Mouse (Mus musculus) embryonic facial prominence, embryonic 15.5 days (tissue): ENCODE data around the gene Rnf10. TPM values are rescaled to one million over a fixed set of nuclear protein-coding genes. Genes with fewer than 3 reads are reported as not detected.
A peak's percentile ranks its signal among the peaks of the same experiment; 100 is the strongest.
"Not testable (repeated sequence)": the region's sequence is repeated elsewhere in the genome, so short reads cannot be mapped to it uniquely, and the experiment has no call there.

Experiments
- ATAC-seq: fragments of 200-750 bp; cut with Nextera tagmentation; 2 replicates; pipeline ENCODE4 v1.8.0; 2017; ENCODE audit warnings: low read depth, moderate TSS enrichment; ENCODE audit not compliant: insufficient number of reproducible peaks, low FRiP score, low TSS enrichment
- H3K27ac ChIP-seq: fragments of 300-500 bp; sonication (generic); replicated peaks from 2 replicates; pipeline ENCODE4 v1.5.1; 2015; ENCODE audit warnings: mild to moderate bottlenecking, inconsistent platforms
- H3K27me3 ChIP-seq: fragments of 300-500 bp; sonication (generic); 2 replicates; pipeline ENCODE4 v1.6.1; 2015; ENCODE audit warnings: inconsistent platforms
- H3K36me3 ChIP-seq: fragments of 300-500 bp; sonication (generic); 2 replicates; pipeline ENCODE4 v1.6.1; 2015; ENCODE audit warnings: mild to moderate bottlenecking, inconsistent platforms
- H3K4me1 ChIP-seq: fragments of 300-500 bp; sonication (generic); 2 replicates; pipeline ENCODE4 v1.6.1; 2015; ENCODE audit warnings: inconsistent platforms
- H3K4me2 ChIP-seq: fragments of 300-500 bp; sonication (generic); replicated peaks from 2 replicates; pipeline ENCODE4 v1.6.1; 2015; ENCODE audit warnings: mild to moderate bottlenecking, inconsistent platforms
- H3K4me3 ChIP-seq: fragments of 300-500 bp; sonication (generic); replicated peaks from 2 replicates; pipeline ENCODE4 v1.5.1; 2015; ENCODE audit warnings: mild to moderate bottlenecking, inconsistent platforms
- H3K9ac ChIP-seq: fragments of 300-500 bp; sonication (generic); 2 replicates; pipeline ENCODE4 v1.6.1; 2015; ENCODE audit warnings: inconsistent platforms
- H3K9me3 ChIP-seq: fragments of 300-500 bp; sonication (generic); replicated peaks from 2 replicates; pipeline ENCODE4 v1.6.1; 2016; ENCODE audit warnings: inconsistent platforms
- WGBS: fragments of 180-500 bp; shearing (Covaris S2); methylation state at CpG from one replicate; pipeline ENCODE4 v1.1.7; 2015; 5-methylcytosine and 5-hydroxymethylcytosine counted together
- polyA plus RNA-seq: library from polyadenylated mRNA; unstranded; fragments of >200 nt; fragmentation: Nextera tagmentation; extraction: Ambion mirVana; gene quantifications from 2 replicates; pipeline ENCODE4 v1.2.1, GENCODE M21; 2015

Rnf10 gene
- polyA plus RNA-seq = 158 and 170 TPM in 2 replicates

DNA sequence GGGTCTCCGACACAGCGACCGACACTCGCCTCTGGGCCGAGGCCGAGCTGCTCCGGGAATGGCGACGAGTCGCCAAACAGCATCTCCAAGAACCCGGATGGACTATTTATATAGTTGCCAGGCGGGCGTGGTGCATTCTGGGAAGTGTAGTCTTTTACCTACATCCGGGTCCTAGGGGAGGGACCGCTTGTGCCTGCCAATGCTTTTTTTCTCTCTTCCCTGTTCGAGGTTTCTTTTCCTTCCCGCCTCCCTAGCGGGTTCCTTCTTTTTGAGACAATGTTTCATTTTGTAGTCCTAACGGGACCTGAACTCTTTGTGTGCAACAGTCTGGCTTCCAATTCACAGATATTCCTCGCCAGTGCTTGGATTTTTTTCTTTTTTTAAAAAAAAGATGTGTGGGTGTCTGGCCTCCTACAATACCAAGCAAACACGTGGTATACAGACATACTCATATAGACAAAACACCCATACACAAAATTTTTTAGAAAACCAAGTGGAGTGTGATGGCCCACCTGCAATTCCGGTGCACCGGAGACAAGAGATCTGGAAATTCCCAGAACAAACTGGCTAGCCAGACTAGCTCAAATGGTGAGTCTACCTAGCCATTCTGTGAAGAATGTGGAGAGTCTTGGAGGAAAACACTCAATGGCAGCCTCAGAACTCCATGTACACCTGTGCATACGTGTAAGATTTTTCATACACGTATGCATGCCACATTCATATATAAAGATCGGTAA, at the start of gene Rnf10:
Rnf10 (minus strand) TSS at position 87 of the 737 bp plus-strand sequence.
- H3K4me1 ChIP-seq = peaks cover 38% of the 10 kb centered on the region
- H3K9me3 ChIP-seq = no peaks in the 10 kb centered on the region
- peak within 1 kb of the TSS; percentile 98 for H3K9ac ChIP-seq
- no peaks in the 10 kb centered on the region for H3K27me3 ChIP-seq
- peak; percentile 90 for ATAC-seq
- no peaks in the 10 kb centered on the region for H3K36me3 ChIP-seq
- WGBS = 12% methylated on average over 26 of the region's 26 CpGs
- H3K4me2 ChIP-seq = peak within 1 kb of the TSS; percentile 53
- H3K27ac ChIP-seq = peak within 1 kb of the TSS; percentile 87
- H3K4me3 ChIP-seq = peak within 1 kb of the TSS; percentile 100

- no peaks in the 10 kb centered on the region for H3K36me3 ChIP-seq
Measured at GRCm38 (mm10) chr5:115319004-115319940, 46.6 kb upstream of the Rnf10 start.

GRCm38 (mm10) chr5:115317645-115318328, 45.1 kb upstream of the Rnf10 start:
- Histone ChIP-seq H3K4me3 (peak overlapping the region; percentile 7; the same call in 1 of the 2 replicates), H3K9ac (no peak overlapping the region), H3K4me2 (peak overlapping the region; percentile 34), H3K36me3 (no peaks in the 10 kb centered on the region), H3K27me3 (no peaks in the 10 kb centered on the region), H3K9me3 (no peaks in the 10 kb centered on the region), H3K4me1 (peaks cover 50% of the 10 kb centered on the region), H3K27ac (peak overlapping the region; percentile 85)
- 5% methylated on average over 10 of the region's 10 CpGs for WGBS
- peak; percentile 45; the same call in 1 of the 2 replicates for ATAC-seq

More at GRCm38 (mm10) chr5:115319004-115319940, 46.6 kb upstream of the Rnf10 start:
- Histone ChIP-seq H3K9ac (peak overlapping the region; percentile 6; the same call in 1 of the 2 replicates), H3K4me3 (peak overlapping the region; percentile 44), H3K9me3 (no peaks in the 10 kb centered on the region), H3K27ac (peak overlapping the region; percentile 91), H3K4me2 (peak overlapping the region; percentile 79), H3K27me3 (no peaks in the 10 kb centered on the region), H3K4me1 (peaks cover 37% of the 10 kb centered on the region)
- 1% methylated on average over 22 of the region's 22 CpGs for WGBS
- ATAC-seq = peak; percentile 78

DNA sequence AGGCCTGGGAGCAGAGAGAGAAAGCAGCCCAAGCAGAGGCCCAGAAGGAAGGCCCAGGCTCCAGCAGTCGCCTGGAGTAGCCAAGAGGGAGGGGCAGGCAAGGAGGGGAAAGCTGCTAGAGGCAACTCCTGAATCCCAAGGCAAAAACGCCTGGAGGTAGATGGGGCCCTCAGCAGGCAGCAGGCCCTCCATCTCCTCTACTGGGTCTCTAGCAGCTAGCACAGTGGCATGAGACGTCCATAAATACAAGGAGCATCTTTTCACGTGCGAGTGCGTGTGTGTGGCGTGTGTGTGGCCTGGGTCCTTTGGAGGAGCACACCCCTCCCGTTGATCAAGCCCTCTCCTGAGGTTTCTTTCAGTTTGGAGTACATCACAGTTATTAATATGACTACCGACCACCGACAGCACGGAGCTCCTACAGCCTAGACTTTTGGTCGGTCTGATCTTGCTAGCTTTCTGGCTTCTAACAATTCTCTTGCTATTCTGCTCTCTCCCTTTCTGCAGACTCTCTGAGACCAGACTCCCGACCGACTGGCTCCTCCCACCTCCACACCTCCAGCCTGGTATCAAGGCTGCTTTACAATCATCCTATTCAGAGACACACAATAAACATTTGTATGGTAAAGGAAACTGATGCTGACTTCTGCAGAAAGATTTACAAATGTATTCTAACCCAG, 44.4 kb upstream of the Rnf10 start:
- H3K9me3 ChIP-seq = no peaks in the 10 kb centered on the region
- peak overlapping the region; percentile 85 for H3K27ac ChIP-seq
- H3K36me3 ChIP-seq = no peaks in the 10 kb centered on the region
- no peaks in the 10 kb centered on the region for H3K27me3 ChIP-seq
- no peak overlapping the region for H3K9ac ChIP-seq
- 7% methylated on average over 14 of the region's 14 CpGs for WGBS
- H3K4me2 ChIP-seq = peak overlapping the region; percentile 34
- no peak for ATAC-seq
- H3K4me3 ChIP-seq = peak overlapping the region; percentile 7; the same call in 1 of the 2 replicates
- peaks cover 51% of the 10 kb centered on the region for H3K4me1 ChIP-seq

- Histone ChIP-seq H3K27ac (peak overlapping the region; percentile 31; the same call in 1 of the 2 replicates), H3K4me1 (peaks cover 38% of the 10 kb centered on the region), H3K9me3 (no peaks in the 10 kb centered on the region), H3K4me2 (no peak overlapping the region), H3K4me3 (no peak overlapping the region), H3K36me3 (no peaks in the 10 kb centered on the region), H3K9ac (no peak overlapping the region), H3K27me3 (no peaks in the 10 kb centered on the region)
- 31% methylated on average over 5 of the region's 5 CpGs for WGBS
- no peak for ATAC-seq
Measured at GRCm38 (mm10) chr5:115313668-115313943, 40.9 kb upstream of the Rnf10 start.

GRCm38 (mm10) chr5:115312816-115313667, 40.3 kb upstream of the Rnf10 start:
- 60% methylated on average over 10 of the region's 10 CpGs for WGBS
- Histone ChIP-seq H3K27me3 (no peaks in the 10 kb centered on the region), H3K27ac (peak overlapping the region; percentile 31), H3K4me2 (no peak overlapping the region), H3K9me3 (no peaks in the 10 kb centered on the region), H3K36me3 (no peaks in the 10 kb centered on the region), H3K4me1 (peaks cover 32% of the 10 kb centered on the region), H3K4me3 (no peak overlapping the region), H3K9ac (no peak overlapping the region)
- no peak; the same call in 1 of the 2 replicates for ATAC-seq

GRCm38 (mm10) chr5:115312354-115312753, 39.7 kb upstream of the Rnf10 start:
- Histone ChIP-seq H3K9me3 (no peaks in the 10 kb centered on the region), H3K4me3 (no peak overlapping the region), H3K36me3 (no peaks in the 10 kb centered on the region), H3K4me1 (peaks cover 25% of the 10 kb centered on the region), H3K27ac (peak overlapping the region; percentile 31; the same call in 1 of the 2 replicates), H3K27me3 (no peaks in the 10 kb centered on the region), H3K4me2 (no peak overlapping the region), H3K9ac (no peak overlapping the region)
- WGBS = 70% methylated on average over 4 of the region's 4 CpGs
- no peak for ATAC-seq

GRCm38 (mm10) chr5:115302190-115302589, 29.5 kb upstream of the Rnf10 start:
- ATAC-seq, H3K27me3 ChIP-seq, H3K9me3 ChIP-seq, H3K4me3 ChIP-seq, H3K9ac ChIP-seq: not testable (repeated sequence)
- peak overlapping the region; percentile 79; the same call in 1 of the 2 replicates for H3K4me2 ChIP-seq
- peaks cover 29% of the 10 kb centered on the region for H3K4me1 ChIP-seq
- peak overlapping the region; percentile 88; the same call in 1 of the 2 replicates for H3K27ac ChIP-seq
- H3K36me3 ChIP-seq = peaks cover 18% of the 10 kb centered on the region
- 77% methylated on average over 7 of the region's 7 CpGs for WGBS

- Histone ChIP-seq H3K27ac (peak overlapping the region; percentile 88), H3K4me3 (peak overlapping the region; percentile 93), H3K4me2 (peak overlapping the region; percentile 79), H3K9ac (peak overlapping the region; percentile 31), H3K4me1 (peaks cover 31% of the 10 kb centered on the region), H3K36me3 (peaks cover 23% of the 10 kb centered on the region), H3K27me3 (no peaks in the 10 kb centered on the region), H3K9me3 (no peaks in the 10 kb centered on the region)
- 19% methylated on average over 13 of the region's 13 CpGs for WGBS
- ATAC-seq = no peak
Measured at GRCm38 (mm10) chr5:115301615-115302014, 28.9 kb upstream of the Rnf10 start.
